Mouse (Mus musculus): ENCODE data around the gene Rnf114. TPM values are rescaled to one million over a fixed set of nuclear protein-coding genes. Genes with fewer than 3 reads are reported as not detected.
A peak's percentile ranks its signal among the peaks of the same experiment; 100 is the strongest.

Rnf114 gene
- polyA plus RNA-seq (2015; fragmentation: Nextera tagmentation; extraction: Ambion mirVana) = 101 and 113 TPM in 2 replicates

DNA sequence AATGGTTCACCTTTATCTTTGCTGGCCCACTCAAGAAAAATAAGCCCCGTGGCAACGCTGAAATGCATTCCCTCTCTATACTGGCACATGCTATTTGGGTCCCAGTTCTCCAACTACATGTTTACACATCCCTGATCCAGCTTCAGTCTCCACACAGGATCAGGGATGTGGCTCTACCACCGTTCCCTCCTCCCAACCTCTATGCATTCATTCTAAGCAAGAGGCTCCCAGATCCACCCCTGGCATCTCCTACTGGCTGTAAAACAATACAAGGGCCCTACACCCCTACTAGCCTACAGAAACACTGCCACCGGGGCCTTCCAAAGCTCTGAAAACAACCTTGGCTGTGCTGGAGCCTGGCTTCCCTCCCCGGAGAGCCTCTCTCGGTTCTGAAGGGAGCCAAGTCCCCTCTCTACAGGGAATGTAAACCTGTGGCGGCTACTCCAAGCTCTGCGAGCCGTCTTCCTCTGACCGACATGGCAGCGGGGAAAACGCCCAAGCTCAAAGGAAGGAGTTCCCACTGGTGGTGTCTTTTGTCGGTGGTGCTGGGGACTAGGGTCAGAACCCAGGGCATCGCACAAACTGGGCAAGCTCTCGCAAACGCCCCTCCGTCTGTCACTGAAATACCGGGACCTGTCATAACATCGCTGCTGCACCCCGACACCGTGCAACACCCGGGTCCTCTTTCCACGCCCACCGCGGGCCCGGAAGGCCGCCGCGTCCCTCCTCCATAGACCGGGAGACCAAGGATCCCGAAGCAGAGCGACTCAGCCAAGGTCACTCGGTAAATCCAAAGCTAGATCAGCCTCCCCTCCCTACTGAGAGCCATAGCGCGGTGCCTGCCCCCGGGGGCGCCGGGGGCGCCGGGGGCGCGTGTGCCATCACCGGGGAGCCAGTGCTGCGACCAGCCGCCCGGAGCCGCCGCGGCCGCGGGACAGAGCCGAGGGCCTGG, at the start of gene Rnf114:
TSS of gene Rnf114 (plus strand) at position 889 of the 952 bp plus-strand sequence.
- Histone ChIP-seq H3K4me3 (ENCODE audit: low read length) (peak within 1 kb of the TSS; percentile 97), H3K9me3 (ENCODE audit: control insufficient read depth, low read length) (no peaks in the 10 kb centered on the region), H3K36me3 (ENCODE audit: control insufficient read depth, insufficient read depth, low read length) (no peaks in the 10 kb centered on the region), H3K4me1 (replicated peaks; ENCODE audit: control insufficient read depth, insufficient read depth, low read length) (peaks cover 18% of the 10 kb centered on the region), H3K27me3 (ENCODE audit: control insufficient read depth, insufficient read depth, low read depth, low read length) (no peaks in the 10 kb centered on the region), H3K27ac (ENCODE audit: low read length) (peak within 1 kb of the TSS; percentile 95), H3K4me2 (ENCODE audit: low read depth, low read length) (peak within 1 kb of the TSS; percentile 72), H3K9ac (ENCODE audit: low read length) (peak within 1 kb of the TSS; percentile 94)
- 2% methylated on average over 51 of the region's 52 CpGs for WGBS
- peak; percentile 52 for ATAC-seq (ENCODE audit: low read depth)

DNA sequence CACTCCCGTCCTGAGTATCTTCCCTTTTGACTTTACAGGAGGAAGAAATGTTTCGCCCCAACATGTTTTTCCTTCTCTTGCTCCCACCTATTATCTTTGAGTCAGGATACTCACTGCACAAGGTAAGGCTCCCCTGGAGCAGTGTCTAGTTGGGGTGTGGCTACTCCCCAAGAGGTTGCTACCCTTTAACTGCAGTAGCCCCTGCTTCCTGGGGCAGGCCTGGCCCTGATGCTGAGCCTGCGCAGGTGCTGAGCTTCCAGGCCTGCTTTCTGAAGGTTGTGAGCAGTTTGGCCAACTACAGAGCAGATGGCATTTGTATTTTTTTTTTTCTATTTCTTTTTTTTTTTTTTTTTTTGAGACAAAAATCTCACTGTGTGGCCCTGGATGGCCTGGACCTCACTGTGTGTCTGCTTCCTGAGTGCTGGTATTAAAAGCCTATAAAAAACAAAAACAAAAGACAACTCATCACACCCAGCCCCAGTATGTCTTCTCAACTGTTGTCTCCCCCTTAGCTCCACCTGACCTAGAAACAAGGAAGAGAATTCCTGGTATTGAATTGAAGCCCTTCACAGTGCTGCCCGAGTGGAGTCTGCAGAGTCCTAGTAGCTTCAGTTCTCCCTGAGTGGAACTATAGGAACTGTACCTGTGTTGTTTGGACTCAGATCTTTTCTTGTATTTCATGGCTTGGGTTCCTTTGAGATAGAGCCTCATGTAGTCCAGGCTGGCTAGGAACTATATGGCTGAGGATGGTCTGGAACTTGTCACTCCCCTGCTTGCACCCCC, 48.8 kb upstream of the Rnf114 start:
- no peak overlapping the region for H3K27ac ChIP-seq (ENCODE audit: low read length)
- H3K27me3 ChIP-seq (ENCODE audit: control insufficient read depth, insufficient read depth, low read depth, low read length) = no peaks in the 10 kb centered on the region
- no peak overlapping the region for H3K4me3 ChIP-seq (ENCODE audit: low read length)
- no peak overlapping the region for H3K4me2 ChIP-seq (ENCODE audit: low read depth, low read length)
- no peaks in the 10 kb centered on the region for H3K4me1 ChIP-seq (replicated peaks; ENCODE audit: control insufficient read depth, insufficient read depth, low read length)
- 91% methylated on average over 4 of the region's 4 CpGs for WGBS
- H3K9ac ChIP-seq (ENCODE audit: low read length) = no peak overlapping the region
- ATAC-seq (ENCODE audit: low read depth) = no peak
- H3K9me3 ChIP-seq (ENCODE audit: control insufficient read depth, low read length) = no peaks in the 10 kb centered on the region
- peaks cover 31% of the 10 kb centered on the region for H3K36me3 ChIP-seq (ENCODE audit: control insufficient read depth, insufficient read depth, low read length)

DNA sequence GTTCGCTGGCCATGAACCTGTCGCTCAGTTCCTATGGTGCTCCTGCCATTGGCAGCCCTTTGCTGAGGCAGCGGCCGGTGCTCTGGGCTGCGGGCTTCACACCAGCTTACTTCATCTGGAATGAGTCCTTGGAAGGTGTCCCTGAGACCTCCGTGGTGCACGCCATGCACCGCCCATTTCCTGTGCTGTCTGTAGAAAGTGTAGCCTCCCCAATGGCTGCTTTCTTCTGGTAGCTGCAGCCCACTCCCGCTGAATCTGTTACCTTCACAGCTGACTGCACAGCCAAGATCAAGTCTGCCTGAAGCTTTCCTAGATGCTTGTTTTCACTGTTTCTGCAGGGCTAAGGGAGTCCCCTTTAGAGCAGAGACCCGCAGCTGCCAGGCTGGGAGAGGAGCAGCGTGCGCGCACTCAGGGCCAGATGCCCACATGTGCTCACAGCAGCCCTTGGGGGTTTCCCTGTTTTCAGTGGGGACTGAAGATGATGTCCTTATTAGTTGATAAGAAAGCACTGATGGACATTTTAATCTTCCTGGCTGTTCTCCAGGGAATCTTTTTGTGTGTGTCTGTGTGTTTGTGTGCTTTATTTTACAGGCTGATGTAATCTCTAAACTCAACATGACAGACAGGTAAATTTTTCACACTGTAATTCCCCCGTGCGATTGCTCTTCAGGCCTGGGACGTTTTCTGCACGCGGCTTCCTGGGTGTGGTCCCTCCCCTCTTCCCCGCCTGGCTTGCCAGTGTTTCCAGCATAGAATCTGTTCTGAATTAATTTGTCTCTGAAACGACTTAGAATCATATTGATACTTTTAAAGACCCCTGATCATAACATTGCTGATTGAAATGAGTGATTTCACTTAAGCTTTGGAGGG, 46.3 kb upstream of the Rnf114 start:
- Histone ChIP-seq H3K4me3 (ENCODE audit: low read length) (no peak overlapping the region), H3K4me2 (ENCODE audit: low read depth, low read length) (no peak overlapping the region), H3K27ac (ENCODE audit: low read length) (no peak overlapping the region), H3K36me3 (ENCODE audit: control insufficient read depth, insufficient read depth, low read length) (peaks cover 31% of the 10 kb centered on the region), H3K4me1 (replicated peaks; ENCODE audit: control insufficient read depth, insufficient read depth, low read length) (no peaks in the 10 kb centered on the region), H3K27me3 (ENCODE audit: control insufficient read depth, insufficient read depth, low read depth, low read length) (no peaks in the 10 kb centered on the region), H3K9me3 (ENCODE audit: control insufficient read depth, low read length) (no peaks in the 10 kb centered on the region), H3K9ac (ENCODE audit: low read length) (no peak overlapping the region)
- WGBS = 79% methylated on average over 20 of the region's 20 CpGs
- no peak for ATAC-seq (ENCODE audit: low read depth)

- 91% methylated on average over 7 of the region's 7 CpGs for WGBS
- Histone ChIP-seq H3K36me3 (ENCODE audit: control insufficient read depth, insufficient read depth, low read length) (peaks cover 29% of the 10 kb centered on the region), H3K27me3 (ENCODE audit: control insufficient read depth, insufficient read depth, low read depth, low read length) (no peaks in the 10 kb centered on the region), H3K4me3 (ENCODE audit: low read length) (no peak overlapping the region), H3K4me2 (ENCODE audit: low read depth, low read length) (no peak overlapping the region), H3K9ac (ENCODE audit: low read length) (no peak overlapping the region), H3K9me3 (ENCODE audit: control insufficient read depth, low read length) (no peaks in the 10 kb centered on the region), H3K4me1 (replicated peaks; ENCODE audit: control insufficient read depth, insufficient read depth, low read length) (no peaks in the 10 kb centered on the region), H3K27ac (ENCODE audit: low read length) (no peak overlapping the region)
- ATAC-seq (ENCODE audit: low read depth) = no peak
Observed at GRCm38 (mm10) chr2:167447207-167447606, 45.2 kb upstream of the Rnf114 start.

DNA sequence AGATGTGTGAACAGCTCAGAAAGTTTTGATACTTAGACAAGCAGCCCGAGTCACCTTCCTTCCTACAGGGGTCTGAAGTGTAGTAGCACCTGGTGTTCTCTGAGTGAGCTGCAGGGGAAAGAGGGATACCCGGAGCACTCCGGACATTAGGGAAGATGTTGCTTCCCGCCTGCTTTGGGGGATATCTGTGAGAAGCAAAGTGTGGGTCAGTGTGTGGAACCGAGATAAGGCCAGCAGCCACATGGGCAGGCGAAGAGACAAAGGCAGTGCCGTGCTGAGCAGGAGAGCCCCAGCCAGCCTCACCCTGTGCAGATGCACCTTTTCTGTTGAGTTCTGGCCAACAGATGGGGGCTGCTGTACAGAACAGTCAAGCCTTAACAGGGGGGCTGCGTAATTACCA, 44.8 kb upstream of the Rnf114 start:
- H3K9me3 ChIP-seq (ENCODE audit: control insufficient read depth, low read length) = no peaks in the 10 kb centered on the region
- no peak overlapping the region for H3K4me3 ChIP-seq (ENCODE audit: low read length)
- no peak overlapping the region for H3K9ac ChIP-seq (ENCODE audit: low read length)
- no peaks in the 10 kb centered on the region for H3K4me1 ChIP-seq (replicated peaks; ENCODE audit: control insufficient read depth, insufficient read depth, low read length)
- no peak overlapping the region for H3K27ac ChIP-seq (ENCODE audit: low read length)
- no peak overlapping the region for H3K4me2 ChIP-seq (ENCODE audit: low read depth, low read length)
- no peak for ATAC-seq (ENCODE audit: low read depth)
- 89% methylated on average over 8 of the region's 8 CpGs for WGBS
- no peaks in the 10 kb centered on the region for H3K27me3 ChIP-seq (ENCODE audit: control insufficient read depth, insufficient read depth, low read depth, low read length)
- H3K36me3 ChIP-seq (ENCODE audit: control insufficient read depth, insufficient read depth, low read length) = peaks cover 29% of the 10 kb centered on the region

DNA sequence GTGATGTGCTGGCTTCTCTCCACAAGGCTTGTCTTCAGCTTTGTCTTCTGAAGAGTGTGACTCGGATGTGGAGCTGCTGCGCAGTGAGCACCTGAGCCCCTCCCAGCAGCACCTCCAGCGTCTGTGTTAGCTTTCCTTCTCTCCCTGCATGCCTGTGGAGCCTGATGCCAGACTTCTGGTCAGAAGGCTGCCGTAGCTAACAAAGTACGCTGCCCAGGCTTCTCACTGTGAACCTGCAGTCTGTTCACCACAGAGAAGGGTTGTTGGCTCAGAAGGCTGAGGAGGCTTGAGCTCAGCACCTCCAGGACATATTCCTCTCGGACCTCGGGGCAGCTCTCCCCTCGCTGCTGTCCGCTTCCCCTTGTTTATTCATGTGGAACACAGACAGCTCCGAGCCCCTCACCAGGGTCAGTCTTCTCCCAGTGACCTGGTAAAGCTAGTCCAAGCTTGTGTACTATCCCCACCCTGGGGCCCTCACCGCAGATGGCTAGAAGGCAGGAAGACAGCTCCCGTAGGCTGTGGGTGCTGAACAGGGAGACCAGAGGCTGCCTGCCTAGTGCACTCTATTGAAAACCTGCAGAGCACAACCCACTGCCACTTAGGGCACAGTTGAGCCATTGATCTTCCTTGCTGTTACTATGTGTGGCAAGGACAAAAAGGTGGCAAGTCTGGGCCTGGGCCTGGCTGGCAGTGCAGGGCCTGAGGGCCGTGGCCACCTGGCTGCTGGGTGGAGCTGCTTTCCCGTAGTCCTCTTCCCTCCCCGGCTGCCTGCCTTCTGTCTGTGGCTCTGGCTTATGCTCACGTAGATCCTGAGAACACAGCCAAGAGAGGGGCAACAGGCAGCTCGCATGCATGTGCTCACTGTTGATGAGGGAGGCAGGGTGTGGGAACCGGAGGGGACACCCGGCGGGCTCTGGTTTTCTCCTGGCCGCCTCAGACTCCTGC, 42.8 kb upstream of the Rnf114 start:
- no peaks in the 10 kb centered on the region for H3K9me3 ChIP-seq (ENCODE audit: control insufficient read depth, low read length)
- no peaks in the 10 kb centered on the region for H3K4me1 ChIP-seq (replicated peaks; ENCODE audit: control insufficient read depth, insufficient read depth, low read length)
- H3K4me2 ChIP-seq (ENCODE audit: low read depth, low read length) = no peak overlapping the region
- H3K36me3 ChIP-seq (ENCODE audit: control insufficient read depth, insufficient read depth, low read length) = peaks cover 30% of the 10 kb centered on the region
- 87% methylated on average over 21 of the region's 21 CpGs for WGBS
- H3K27ac ChIP-seq (ENCODE audit: low read length) = no peak overlapping the region
- no peaks in the 10 kb centered on the region for H3K27me3 ChIP-seq (ENCODE audit: control insufficient read depth, insufficient read depth, low read depth, low read length)
- no peak overlapping the region for H3K4me3 ChIP-seq (ENCODE audit: low read length)
- H3K9ac ChIP-seq (ENCODE audit: low read length) = no peak overlapping the region
- no peak for ATAC-seq (ENCODE audit: low read depth)

- Histone ChIP-seq H3K27me3 (ENCODE audit: control insufficient read depth, insufficient read depth, low read depth, low read length) (no peaks in the 10 kb centered on the region), H3K9ac (ENCODE audit: low read length) (no peak overlapping the region), H3K4me1 (replicated peaks; ENCODE audit: control insufficient read depth, insufficient read depth, low read length) (no peaks in the 10 kb centered on the region), H3K36me3 (ENCODE audit: control insufficient read depth, insufficient read depth, low read length) (peaks cover 34% of the 10 kb centered on the region), H3K4me2 (ENCODE audit: low read depth, low read length) (no peak overlapping the region), H3K4me3 (ENCODE audit: low read length) (no peak overlapping the region), H3K9me3 (ENCODE audit: control insufficient read depth, low read length) (no peaks in the 10 kb centered on the region), H3K27ac (ENCODE audit: low read length) (no peak overlapping the region)
- ATAC-seq (ENCODE audit: low read depth) = no peak
- 88% methylated on average over 8 of the region's 8 CpGs for WGBS
Observed at GRCm38 (mm10) chr2:167450647-167451046, 41.8 kb upstream of the Rnf114 start.

GRCm38 (mm10) chr2:167453814-167454213, 38.6 kb upstream of the Rnf114 start:
- WGBS = 53% methylated on average over 3 of the region's 3 CpGs
- H3K4me2 ChIP-seq (ENCODE audit: low read depth, low read length) = no peak overlapping the region
- no peak overlapping the region for H3K4me3 ChIP-seq (ENCODE audit: low read length)
- H3K27me3 ChIP-seq (ENCODE audit: control insufficient read depth, insufficient read depth, low read depth, low read length) = no peaks in the 10 kb centered on the region
- ATAC-seq (ENCODE audit: low read depth) = no peak
- H3K4me1 ChIP-seq (replicated peaks; ENCODE audit: control insufficient read depth, insufficient read depth, low read length) = no peaks in the 10 kb centered on the region
- H3K27ac ChIP-seq (ENCODE audit: low read length) = no peak overlapping the region
- H3K36me3 ChIP-seq (ENCODE audit: control insufficient read depth, insufficient read depth, low read length) = peaks cover 27% of the 10 kb centered on the region
- H3K9ac ChIP-seq (ENCODE audit: low read length) = no peak overlapping the region
- H3K9me3 ChIP-seq (ENCODE audit: control insufficient read depth, low read length) = no peaks in the 10 kb centered on the region

Data from lung, embryonic 16.5 days (tissue).